Mouse (Mus musculus) granulocyte monocyte progenitor cell, adult 5-6 weeks (primary cell): ENCODE measurements around the gene Abhd14a. TPM values are rescaled to one million over a fixed set of nuclear protein-coding genes. Genes with fewer than 3 reads are reported as not detected.

ENCODE experiments used
- total RNA-seq, 2 experiments: library from RNA; stranded (forward) in 1 of 2; stranded (reverse) in 1 of 2; fragments of 200-712, 200-1000 nt in 1 of 2; fragments of >200 nt in 1 of 2; fragmentation: Nextera tagmentation in 1 of 2; gene quantifications; 2 replicates each; pipeline ENCODE4 v1.2.3; 2014 to 2017

Gene Abhd14a
- total RNA-seq, 2 experiments from 2014 or later, result 27.0 to 57.3 TPM

Other genes with a start within 250 kb of the Abhd14a start
- gene Ppm1m, start 247.9 kb downstream of the Abhd14a start, total RNA-seq (2014; fragmentation: Nextera tagmentation), result 34.1 and 42.6 TPM in 2 replicates
- gene Ppm1m, start 247.9 kb downstream of the Abhd14a start, total RNA-seq (2017), result 12.5 and 23.4 TPM in 2 replicates
- gene Twf2, start 244.6 kb downstream of the Abhd14a start, total RNA-seq (2014; fragmentation: Nextera tagmentation), result 79.7 and 84.8 TPM in 2 replicates
- 81.4 and 87.5 TPM in 2 replicates for gene Twf2, start 244.6 kb downstream of the Abhd14a start, total RNA-seq (2017)
- 1.7 and 2.3 TPM in 2 replicates for gene Tlr9, start 225.1 kb downstream of the Abhd14a start, total RNA-seq (2014; fragmentation: Nextera tagmentation)
- 0.30 and 0.46 TPM in 2 replicates for gene Tlr9, start 225.1 kb downstream of the Abhd14a start, total RNA-seq (2017)
- 613 and 665 TPM in 2 replicates for gene Alas1, start 199.0 kb downstream of the Abhd14a start, total RNA-seq (2014; fragmentation: Nextera tagmentation)
- 822 and 987 TPM in 2 replicates for gene Alas1, start 199.0 kb downstream of the Abhd14a start, total RNA-seq (2017)
- gene Poc1a, start 166.6 kb downstream of the Abhd14a start, total RNA-seq (2014; fragmentation: Nextera tagmentation), result 42.4 and 49.8 TPM in 2 replicates
- 20.4 and 30.3 TPM in 2 replicates for gene Poc1a, start 166.6 kb downstream of the Abhd14a start, total RNA-seq (2017)
- 44.7 and 46.2 TPM in 2 replicates for gene Dusp7, start 79.0 kb downstream of the Abhd14a start, total RNA-seq (2014; fragmentation: Nextera tagmentation)
- 13.0 and 14.0 TPM in 2 replicates for gene Dusp7, start 79.0 kb downstream of the Abhd14a start, total RNA-seq (2017)
- gene Rpl29, start 18.2 kb downstream of the Abhd14a start, total RNA-seq (2014; fragmentation: Nextera tagmentation), result 2,290 and 2,982 TPM in 2 replicates
- 1,520 and 1,547 TPM in 2 replicates for gene Rpl29, start 18.2 kb downstream of the Abhd14a start, total RNA-seq (2017)
- gene Acy1, start 9.4 kb downstream of the Abhd14a start, total RNA-seq (2014; fragmentation: Nextera tagmentation), result 35.0 and 41.7 TPM in 2 replicates
- gene Acy1, start 9.4 kb downstream of the Abhd14a start, total RNA-seq (2017), result 34.2 and 54.3 TPM in 2 replicates
- 17.5 and 26.1 TPM in 2 replicates for gene Abhd14b, start 219 bp downstream of the Abhd14a start, total RNA-seq (2014; fragmentation: Nextera tagmentation)
- gene Abhd14b, start 219 bp downstream of the Abhd14a start, total RNA-seq (2017), result 5.7 and 7.2 TPM in 2 replicates
- 4.5 TPM in 2 replicates for gene Pcbp4, start 5.6 kb upstream of the Abhd14a start, total RNA-seq (2014; fragmentation: Nextera tagmentation)
- gene Pcbp4, start 5.6 kb upstream of the Abhd14a start, total RNA-seq (2017), result 1.2 and 3.6 TPM in 2 replicates
- not detected in 2 replicates for gene Gpr62, start 18.3 kb upstream of the Abhd14a start, total RNA-seq (2014; fragmentation: Nextera tagmentation)
- gene Gpr62, start 18.3 kb upstream of the Abhd14a start, total RNA-seq (2017), result not detected in 2 replicates
- gene Rrp9, start 28.3 kb upstream of the Abhd14a start, total RNA-seq (2014; fragmentation: Nextera tagmentation), result 30.4 and 32.8 TPM in 2 replicates
- gene Rrp9, start 28.3 kb upstream of the Abhd14a start, total RNA-seq (2017), result 47.3 and 57.5 TPM in 2 replicates
- gene Parp3, start 29.3 kb upstream of the Abhd14a start, total RNA-seq (2014; fragmentation: Nextera tagmentation), result 10.9 and 15.1 TPM in 2 replicates
- gene Parp3, start 29.3 kb upstream of the Abhd14a start, total RNA-seq (2017), result 7.6 and 13.8 TPM in 2 replicates
- gene Iqcf1, start 52.3 kb upstream of the Abhd14a start, total RNA-seq (2014; fragmentation: Nextera tagmentation), result not detected in 2 replicates
- gene Iqcf1, start 52.3 kb upstream of the Abhd14a start, total RNA-seq (2017), result not detected in 2 replicates
- gene Iqcf5, start 66.9 kb upstream of the Abhd14a start, total RNA-seq (2014; fragmentation: Nextera tagmentation), result not detected in 2 replicates
- not detected in 2 replicates for gene Iqcf5, start 66.9 kb upstream of the Abhd14a start, total RNA-seq (2017)
- not detected in 2 replicates for gene Iqcf3, start 114.0 kb upstream of the Abhd14a start, total RNA-seq (2014; fragmentation: Nextera tagmentation)
- not detected in 2 replicates for gene Iqcf3, start 114.0 kb upstream of the Abhd14a start, total RNA-seq (2017)
- not detected in 2 replicates for gene Iqcf4, start 123.3 kb upstream of the Abhd14a start, total RNA-seq (2014; fragmentation: Nextera tagmentation)
- not detected in 2 replicates for gene Iqcf4, start 123.3 kb upstream of the Abhd14a start, total RNA-seq (2017)
- gene Iqcf6, start 178.9 kb upstream of the Abhd14a start, total RNA-seq (2014; fragmentation: Nextera tagmentation), result not detected in 2 replicates
- not detected in 2 replicates for gene Iqcf6, start 178.9 kb upstream of the Abhd14a start, total RNA-seq (2017)
- not detected in 2 replicates for gene Grm2, start 208.4 kb upstream of the Abhd14a start, total RNA-seq (2014; fragmentation: Nextera tagmentation)
- gene Grm2, start 208.4 kb upstream of the Abhd14a start, total RNA-seq (2017), result not detected in 2 replicates
- gene Tex264, start 238.2 kb upstream of the Abhd14a start, total RNA-seq (2014; fragmentation: Nextera tagmentation), result 20.2 and 27.1 TPM in 2 replicates
- 13.2 and 18.0 TPM in 2 replicates for gene Tex264, start 238.2 kb upstream of the Abhd14a start, total RNA-seq (2017)